Mouse (Mus musculus): ENCODE data around the gene Slc9a8. TPM values are rescaled to one million over a fixed set of nuclear protein-coding genes. Genes with fewer than 3 reads are reported as not detected.

Gene Slc9a8
- total RNA-seq, 2 experiments from 2014 or later: 20.5 to 26.8 TPM

DNA sequence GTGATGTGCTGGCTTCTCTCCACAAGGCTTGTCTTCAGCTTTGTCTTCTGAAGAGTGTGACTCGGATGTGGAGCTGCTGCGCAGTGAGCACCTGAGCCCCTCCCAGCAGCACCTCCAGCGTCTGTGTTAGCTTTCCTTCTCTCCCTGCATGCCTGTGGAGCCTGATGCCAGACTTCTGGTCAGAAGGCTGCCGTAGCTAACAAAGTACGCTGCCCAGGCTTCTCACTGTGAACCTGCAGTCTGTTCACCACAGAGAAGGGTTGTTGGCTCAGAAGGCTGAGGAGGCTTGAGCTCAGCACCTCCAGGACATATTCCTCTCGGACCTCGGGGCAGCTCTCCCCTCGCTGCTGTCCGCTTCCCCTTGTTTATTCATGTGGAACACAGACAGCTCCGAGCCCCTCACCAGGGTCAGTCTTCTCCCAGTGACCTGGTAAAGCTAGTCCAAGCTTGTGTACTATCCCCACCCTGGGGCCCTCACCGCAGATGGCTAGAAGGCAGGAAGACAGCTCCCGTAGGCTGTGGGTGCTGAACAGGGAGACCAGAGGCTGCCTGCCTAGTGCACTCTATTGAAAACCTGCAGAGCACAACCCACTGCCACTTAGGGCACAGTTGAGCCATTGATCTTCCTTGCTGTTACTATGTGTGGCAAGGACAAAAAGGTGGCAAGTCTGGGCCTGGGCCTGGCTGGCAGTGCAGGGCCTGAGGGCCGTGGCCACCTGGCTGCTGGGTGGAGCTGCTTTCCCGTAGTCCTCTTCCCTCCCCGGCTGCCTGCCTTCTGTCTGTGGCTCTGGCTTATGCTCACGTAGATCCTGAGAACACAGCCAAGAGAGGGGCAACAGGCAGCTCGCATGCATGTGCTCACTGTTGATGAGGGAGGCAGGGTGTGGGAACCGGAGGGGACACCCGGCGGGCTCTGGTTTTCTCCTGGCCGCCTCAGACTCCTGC, 28.1 kb downstream of the Slc9a8 start:
- DNase-seq: no peak

DNA sequence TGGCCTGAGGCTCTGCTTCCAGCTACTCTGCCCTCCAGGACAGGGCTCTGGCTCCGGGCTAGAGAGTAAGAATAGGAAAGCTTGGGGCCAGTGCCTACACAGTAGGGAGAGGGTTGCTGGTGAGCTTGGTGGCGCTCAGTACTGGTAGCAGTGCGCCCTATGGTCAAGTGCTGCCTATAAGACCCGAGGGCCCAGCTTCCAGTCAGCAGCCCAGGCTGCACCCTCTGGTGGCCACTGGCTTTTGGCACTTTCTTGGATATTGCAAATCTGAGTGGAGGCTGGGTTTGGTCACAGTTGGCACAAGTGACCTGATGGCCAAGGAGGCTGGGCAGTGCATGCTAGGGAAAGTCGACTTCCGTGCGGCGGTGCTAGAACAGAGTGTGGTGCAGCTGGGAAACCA, 29.1 kb downstream of the Slc9a8 start:
- no peak for DNase-seq

DNA sequence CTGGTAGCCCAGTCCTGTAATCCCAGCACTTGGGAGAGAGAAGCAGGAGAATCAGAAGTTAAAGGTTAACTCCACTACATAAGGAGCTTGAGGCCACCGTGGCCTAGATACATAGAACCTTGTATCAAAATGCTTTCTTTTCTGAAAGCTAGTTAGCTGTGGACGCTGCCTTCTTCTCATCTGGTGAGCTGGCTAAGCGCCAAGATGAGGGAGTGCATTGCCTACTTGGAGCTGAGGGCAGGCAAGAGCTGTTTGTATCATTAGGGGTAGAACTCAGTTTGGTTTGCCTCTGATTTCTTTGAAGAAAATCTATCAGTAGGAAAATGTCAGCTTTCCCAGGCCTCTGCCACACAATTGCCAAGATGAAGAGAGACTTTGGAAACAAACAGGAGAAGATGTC, 32.3 kb downstream of the Slc9a8 start:
- no peak for DNase-seq

DNA sequence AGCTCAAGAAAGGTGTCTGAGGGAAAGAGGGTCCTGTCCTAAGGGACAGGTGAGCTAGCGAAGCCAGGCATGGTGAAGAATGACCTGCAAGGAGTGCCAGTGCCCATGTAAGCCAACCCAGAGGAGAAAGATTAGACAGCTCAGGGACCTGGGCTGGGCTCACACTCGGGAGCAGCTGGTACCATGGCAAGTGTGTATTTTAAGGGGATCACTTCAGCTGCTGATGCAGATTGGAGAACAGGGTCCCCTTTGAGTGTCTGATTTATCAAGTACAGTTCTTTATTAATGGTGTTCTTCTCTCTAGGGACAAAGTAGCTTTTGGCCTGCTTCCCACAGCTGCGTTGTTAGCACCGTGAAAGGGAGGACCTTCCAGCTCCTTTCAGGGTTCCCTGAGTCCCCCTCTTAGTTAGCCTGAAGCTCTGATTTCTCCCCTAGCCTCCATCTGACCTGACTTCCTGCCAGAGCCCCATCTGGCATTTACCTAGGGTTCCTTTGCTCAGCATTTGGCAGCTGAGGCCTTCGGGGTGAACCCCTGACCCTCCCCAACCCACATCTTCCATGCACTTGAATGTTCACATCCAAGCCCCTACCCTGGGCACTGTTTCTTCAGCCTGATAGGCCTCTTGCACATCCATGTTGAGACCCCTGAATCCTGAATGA, 35.0 kb downstream of the Slc9a8 start:
- no peak for DNase-seq

DNA sequence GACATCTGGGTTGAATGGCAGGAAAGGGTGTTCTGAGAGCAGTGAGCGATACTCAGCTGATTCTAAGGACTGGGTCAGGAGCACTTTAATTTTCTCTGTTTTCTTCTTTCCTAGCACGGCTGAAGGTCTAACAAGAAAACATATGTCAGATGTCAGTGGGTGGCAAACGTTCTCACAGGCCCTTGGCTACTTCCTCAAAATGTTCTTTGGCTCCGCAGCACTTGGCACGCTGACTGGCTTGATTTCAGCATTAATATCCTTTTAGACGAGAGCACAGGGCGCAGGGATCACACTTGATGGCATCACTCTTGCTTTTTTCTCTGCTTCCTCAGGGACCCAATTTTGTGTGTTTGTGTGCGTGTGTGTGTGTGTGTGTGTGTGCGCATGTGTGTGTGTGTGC, 35.7 kb downstream of the Slc9a8 start:
- peak in 1 of 2 experiments; percentile 29 for DNase-seq

DNA sequence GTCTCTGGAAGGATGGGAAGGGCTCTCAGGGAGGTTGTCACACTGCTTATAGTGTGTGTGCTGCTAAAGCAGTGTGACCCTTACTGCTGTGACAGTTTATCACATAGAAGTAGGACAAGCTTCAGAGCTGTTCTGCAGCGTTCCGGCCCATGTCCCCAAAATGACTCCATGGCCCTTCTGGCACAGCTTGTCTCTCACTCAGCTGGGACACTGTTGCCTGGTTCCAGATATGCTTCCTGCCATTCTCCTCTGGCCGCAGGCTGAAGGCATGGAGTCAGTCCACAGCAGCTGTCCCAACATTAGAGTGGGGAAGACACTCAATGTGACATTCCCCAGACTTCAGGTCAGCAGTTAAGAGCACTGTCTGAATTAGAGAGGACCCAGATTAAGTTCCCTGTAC, 37.0 kb downstream of the Slc9a8 start:
- DNase-seq: peak in 1 of 2 experiments; percentile 39

DNA sequence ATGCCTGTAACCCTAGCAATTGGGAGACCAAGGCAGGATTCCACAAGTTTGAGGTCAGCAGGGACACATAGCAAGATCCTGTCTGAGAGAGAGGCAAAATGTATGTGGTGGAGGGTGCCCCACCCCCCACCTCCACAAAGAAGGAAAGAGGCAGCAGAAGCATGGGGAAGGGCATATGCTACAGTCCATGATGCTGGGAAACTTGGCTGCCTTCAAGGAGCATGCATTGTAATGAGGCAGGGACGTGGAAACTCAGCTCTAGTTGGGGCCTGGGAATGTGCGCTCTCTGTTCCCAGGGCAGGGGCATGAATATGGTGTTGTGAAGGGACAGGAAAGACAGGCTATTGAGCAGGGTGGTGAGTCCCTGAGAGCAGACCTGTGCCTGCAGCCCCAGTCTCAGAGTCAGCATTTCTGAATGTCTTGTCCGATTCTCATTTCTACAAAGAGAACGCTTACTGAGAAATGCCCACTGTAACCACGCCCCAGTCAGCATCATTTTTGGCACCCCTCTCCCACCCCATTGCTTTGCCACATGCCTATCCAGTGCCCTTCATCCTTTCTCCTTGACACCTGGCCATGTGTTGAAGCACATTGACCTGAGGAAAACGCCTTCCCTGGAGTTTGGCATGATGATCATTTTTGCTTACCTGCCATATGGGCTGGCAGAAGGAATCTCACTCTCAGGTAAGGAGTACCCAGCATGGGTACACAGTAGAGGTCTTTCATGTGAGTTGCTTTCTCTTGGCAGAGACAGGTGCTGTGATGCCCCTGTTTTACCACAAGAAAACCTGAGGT, 37.8 kb downstream of the Slc9a8 start:
- DNase-seq: no peak

DNA sequence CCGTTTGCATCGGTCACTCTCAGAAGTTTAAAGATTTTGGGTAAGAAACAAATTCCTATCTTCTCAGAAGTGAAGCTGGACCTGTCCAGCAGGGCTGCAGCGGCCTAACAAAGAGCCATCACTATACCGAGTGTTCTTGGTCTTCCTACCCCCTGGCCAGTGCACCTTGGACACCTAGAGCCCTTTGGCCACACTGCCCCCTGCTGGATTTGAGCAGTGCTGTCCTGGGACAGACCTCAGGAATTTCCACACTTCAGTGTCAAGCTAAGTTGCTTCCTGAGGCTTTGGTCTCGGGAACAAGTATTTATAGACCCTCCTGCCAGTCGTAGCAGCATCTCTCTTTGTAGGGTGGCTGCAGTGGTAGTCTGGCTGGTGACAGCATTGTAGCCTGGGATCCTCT, 41.4 kb downstream of the Slc9a8 start:
- DNase-seq: peak; percentile 49 to 77

DNA sequence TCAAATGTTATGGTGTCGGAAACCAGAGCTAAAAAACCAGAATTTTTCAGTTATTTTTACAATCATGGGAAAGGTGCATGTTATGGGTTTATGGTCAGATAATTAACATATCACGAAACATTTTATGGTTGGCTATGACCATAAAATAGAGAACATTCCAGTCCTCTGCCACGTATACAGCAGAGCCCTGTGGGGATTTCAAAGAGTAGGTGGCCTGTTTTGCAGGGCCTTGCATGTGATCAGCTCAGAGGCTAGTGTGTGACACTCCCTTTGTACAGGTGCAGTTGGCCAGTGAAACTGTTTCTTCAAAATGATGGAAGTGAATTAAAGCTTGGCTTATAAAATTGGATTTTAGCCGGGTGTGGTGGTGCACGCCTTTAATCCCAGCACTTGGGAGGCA, 42.3 kb downstream of the Slc9a8 start:
- no peak for DNase-seq

DNA sequence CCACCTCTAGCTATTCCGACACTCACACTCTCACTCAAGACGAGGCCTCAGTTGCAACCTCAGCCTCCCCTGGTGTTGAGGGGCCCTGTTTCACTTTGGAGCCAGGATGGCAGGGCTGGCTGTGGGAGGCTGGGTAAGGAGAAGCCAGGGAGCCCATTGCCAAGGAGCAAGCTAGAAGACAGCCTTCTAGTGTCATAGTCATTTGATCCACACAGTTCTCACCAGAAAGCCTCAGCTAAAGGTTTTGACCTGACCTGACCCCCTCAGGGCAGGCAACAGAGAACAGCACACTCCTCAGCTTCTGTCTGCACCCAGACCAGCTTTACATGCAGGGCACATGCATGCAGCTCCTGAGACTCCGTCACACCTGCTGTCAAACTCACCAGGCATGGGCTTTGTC, 44.4 kb downstream of the Slc9a8 start:
- DNase-seq: no peak

DNA sequence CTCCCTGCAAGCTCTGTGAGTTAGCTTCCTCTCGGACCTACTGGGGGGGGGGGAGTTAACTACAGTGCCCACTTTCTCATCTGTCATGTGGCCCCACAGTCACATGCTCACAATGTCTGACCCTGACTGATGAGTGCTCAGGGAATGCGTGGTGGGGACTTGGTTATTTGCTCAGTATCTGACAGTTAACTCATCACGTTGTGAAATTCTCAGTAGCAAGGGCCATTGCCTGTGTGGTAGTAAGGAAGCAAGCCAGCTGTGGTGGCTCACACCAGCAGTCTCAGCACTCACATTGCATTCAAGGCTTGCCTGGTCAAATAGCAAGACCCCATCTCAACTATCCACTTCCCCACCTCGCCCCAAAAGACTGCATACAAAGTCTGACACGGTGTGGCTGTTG, 45.7 kb downstream of the Slc9a8 start:
- DNase-seq: no peak

DNA sequence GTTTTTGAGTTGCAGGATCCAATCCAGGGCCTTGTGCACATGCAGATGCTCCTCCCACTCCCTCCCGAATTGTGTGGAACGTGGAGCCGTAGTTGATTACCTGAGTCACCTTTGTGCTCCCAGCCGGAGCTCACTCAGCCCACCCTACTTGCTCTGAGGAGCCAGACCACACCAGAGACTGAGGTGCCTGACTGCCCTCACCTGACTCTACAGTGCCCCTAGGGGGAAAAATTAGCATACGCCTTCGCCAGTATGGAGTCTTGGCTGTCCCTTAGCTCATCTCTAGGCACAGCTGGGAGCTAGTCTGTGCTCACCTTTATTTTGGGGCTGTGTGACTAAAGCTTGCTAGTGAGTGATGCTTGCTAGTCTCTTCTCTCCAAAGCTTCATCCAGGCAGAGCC, 46.9 kb downstream of the Slc9a8 start:
- no peak for DNase-seq

DNA sequence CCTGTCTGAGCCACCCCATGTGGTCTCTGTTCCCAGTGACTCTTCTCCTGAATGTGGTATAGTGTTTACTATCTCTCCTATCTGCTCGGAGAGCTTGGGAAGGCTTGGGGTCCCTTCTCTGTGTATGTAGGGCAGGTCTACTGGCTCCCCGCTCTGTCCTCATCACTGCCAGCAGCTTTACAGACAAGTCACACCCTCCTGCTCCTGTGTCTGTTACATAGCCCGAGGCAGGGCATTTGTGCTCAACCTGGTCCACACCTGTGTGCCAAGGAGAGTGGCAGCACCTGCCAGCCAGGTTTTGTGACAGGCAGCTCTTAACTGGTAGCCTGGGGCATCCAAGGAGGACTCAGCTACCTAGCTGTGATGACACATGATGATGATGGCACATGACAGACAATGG, 49.1 kb downstream of the Slc9a8 start:
- no peak for DNase-seq

DNA sequence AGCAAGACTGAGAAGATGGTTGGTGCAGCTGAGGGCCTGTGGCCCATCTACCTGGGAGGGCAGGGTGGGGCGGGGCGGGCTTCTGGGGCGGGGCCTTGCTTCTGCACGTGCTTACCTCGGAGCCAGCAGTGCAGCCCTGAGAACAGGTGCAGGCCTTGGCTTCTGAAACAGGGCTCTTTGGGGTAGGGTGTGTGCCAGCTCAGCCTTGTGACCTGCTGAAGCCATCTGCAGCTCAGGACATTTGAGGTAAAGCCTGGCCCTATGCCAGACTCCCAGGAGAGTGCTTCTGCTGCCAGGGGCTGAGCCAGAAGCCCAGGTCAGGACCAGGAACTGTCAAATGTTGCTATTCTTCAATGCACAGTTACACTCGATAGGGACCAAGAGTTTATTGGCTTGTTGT, 50.1 kb downstream of the Slc9a8 start:
- DNase-seq: peak; percentile 48 to 52

DNA sequence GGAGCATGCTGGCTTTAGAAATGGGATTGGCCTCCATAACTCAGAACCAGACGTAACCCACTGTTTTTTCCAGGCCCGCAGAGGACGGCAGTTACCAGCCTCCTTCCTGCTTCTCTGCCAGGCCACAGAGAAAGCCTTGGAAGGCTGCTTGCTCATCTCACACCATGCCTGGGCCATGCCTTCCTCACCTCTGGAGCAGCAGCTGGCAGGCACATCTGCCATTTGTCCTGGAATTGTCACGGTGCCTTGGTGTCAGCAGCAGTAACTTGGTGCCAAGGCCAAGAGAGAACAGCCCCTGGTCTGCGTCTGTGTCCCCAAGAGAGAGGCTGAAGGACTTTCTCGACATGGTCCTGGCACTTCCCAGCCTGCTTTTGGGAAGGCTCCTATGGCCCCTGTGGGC, 52.7 kb downstream of the Slc9a8 start:
- no peak for DNase-seq

DNA sequence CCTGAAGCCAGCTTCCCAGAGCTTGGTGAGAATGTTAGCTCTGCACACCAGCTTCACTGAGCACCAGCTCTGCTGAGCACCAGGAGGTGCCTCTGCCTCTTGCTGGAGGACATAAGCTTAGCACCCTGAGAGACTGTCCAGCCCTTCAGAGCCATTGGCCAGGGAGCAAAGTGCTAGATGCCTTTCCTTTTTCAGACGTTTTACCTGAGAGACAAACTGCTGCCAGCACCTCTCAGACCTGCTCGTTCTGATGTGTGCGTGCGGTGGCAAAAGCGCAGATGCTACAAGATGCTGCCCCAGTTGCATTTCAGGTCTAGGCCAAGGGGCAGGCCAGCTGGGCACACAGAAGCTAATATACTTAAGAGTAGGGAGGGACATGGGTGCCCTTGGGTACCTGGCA, 54.1 kb downstream of the Slc9a8 start:
- DNase-seq: no peak

DNA sequence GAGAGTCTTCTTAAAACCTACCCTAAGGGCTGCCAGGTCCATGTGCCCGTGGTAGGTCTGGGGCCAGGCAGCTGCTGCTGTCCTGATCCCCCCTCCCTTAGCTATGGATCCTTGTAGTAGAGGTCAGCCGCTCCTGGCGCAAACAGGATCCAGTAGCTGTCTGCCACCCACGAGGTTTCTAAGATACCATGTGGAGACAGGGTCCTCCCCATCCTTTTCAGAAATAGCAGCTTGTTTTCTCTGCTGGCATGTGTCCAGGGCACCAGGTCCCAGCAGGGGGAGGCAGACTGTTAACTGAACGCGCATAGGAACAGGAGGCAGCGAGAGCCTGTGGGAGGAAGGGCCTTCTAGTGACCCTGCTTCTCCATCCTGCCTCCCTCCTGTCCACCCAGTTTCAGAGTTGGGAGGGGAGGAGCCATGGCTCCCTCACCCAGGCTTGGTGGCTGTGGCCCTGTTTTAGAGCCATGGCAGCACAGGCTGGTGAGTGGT, 54.7 kb downstream of the Slc9a8 start:
- DNase-seq: peak in 1 of 2 experiments; percentile 59

DNA sequence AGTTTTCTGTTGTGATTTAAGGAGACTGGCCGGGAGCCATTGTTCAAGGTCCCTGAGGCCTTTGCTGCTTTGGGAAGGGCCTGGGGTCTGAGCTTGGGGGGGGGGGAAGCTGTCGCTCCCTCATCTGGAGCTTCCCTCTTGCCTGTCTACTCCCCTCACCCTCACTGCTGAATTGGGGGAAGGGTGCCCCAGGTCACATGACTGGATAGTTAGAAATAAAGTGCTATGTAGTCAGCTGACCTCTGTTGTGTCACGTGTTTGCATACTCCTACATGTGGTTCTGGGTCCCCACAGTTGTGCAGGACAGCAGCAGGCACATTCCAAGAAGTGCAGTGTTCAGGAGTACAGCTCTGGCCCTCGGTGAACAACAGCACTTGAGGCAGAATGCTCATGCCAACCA, 55.2 kb downstream of the Slc9a8 start:
- DNase-seq: no peak

DNA sequence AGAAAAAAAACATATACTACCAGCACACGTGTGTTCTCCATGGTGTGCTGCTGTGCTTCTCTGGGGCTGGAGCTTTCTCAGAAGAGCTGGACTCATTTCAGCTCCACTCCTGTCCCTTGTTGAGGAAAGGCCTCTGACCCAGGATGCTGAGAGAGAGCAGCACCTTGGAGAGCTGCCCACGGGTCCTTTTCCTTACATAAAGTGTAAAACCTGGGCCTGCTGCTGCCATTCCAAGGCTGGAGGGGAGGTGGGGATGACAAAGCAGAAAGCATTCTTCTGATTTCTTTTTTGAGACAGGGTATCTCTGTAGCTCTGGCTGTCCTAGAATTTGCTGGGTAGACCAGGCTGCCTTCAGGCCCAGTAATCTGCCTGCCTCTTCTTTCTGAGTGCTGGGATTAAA, 56.6 kb downstream of the Slc9a8 start:
- DNase-seq: no peak

DNA sequence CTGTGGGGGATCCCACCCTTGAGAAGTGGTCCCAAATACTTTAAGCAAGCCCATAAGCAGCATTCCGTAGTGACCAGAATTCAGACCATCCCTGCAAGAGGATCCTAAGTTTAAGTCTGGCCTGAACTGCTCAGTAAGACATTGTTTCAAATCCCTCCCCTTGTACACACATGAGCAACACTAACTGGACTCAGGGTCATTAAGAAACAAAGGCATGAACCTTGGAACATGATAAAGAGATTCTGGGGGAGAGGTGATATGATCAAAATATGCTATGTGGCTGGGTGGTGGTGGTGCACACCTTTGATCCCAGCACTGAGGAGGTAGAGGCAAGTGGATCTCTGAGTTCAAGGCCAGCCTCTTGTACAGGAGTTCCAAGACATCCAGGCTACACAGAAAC, 58.0 kb downstream of the Slc9a8 start:
- no peak for DNase-seq

DNA sequence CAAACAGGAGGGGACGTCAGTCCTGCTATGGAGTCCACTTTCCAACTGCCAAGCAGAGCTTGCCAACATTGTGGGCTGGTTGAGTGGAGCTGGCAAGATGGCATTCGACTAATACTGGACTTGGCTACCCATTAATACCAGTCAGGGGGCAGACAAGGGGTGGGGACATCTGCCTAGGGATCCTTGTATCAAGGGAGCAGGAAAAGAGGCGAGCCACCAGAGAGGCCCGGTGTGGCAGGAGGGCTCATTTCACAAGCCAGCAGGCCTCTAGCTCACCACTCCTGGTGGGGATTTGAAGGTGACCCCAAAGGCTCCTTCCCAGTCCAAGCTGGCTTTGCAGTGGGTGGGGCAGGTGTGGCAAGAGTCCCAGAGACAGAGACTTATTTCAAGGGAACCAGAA, 61.2 kb downstream of the Slc9a8 start:
- DNase-seq: no peak

DNA sequence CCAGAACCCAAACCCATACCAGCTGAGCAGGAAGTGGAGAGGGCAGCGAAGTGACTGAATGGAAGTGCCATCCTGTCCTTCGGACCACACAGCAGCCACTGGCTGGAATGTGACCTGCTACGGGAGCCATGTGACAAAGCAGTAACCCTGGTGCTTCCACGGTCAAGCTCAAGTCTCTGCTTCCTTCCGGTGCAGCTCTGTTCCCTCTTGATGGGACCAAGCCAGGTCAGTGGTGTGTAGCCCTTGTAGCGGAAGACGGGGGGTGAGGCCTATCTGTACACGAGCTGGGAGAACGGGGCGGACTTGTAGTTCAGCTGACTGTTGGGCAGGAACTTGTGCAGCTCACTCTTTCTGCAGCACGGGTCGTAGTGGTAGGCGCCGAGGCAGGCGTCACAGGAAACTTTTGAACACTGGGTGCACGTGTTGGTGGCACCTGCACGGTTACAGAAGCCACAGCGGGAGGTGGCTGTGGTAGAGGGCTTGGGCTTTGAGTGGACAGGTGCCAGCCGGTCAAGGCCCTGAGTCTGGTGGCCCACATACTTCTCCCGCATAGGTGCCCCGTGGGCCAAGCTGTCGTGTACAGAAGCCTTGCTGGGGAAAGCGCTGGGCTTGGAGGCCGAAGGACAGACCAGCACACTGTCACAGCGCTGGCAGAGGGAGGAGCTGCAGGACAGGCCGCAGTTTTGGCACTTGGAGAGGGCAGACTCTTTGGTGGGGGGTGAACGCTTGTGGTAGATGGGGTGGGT, 61.7 kb downstream of the Slc9a8 start:
- no peak for DNase-seq

Measured in heart, adult 18-20 months (tissue).